Mouse (Mus musculus) intestine, postnatal 0 days (tissue): ENCODE measurements around the gene Nuak2. TPM values are rescaled to one million over a fixed set of nuclear protein-coding genes. Genes with fewer than 3 reads are reported as not detected.

Source experiments
- ATAC-seq: fragments of 200-750 bp; cut with Nextera tagmentation; 2 replicates; pipeline ENCODE4 v1.8.0; 2017; ENCODE audit warnings: mild to moderate bottlenecking, moderate TSS enrichment, moderate library complexity
- H3K27ac ChIP-seq: fragments of 300-500 bp; sonication (generic); 2 replicates; pipeline ENCODE4 v1.5.1; 2014; ENCODE audit warnings: mild to moderate bottlenecking, low read depth, low read length, moderate library complexity
- H3K27me3 ChIP-seq: fragments of 300-500 bp; sonication (generic); replicated peaks from 2 replicates; pipeline ENCODE4 v1.6.1; 2014; ENCODE audit warnings: low read length, mixed read lengths; ENCODE audit not compliant: control insufficient read depth, insufficient read depth
- H3K36me3 ChIP-seq: fragments of 300-500 bp; sonication (generic); 2 replicates; pipeline ENCODE4 v1.6.1; 2014; ENCODE audit warnings: mild to moderate bottlenecking, moderate library complexity; ENCODE audit not compliant: control insufficient read depth, insufficient read depth
- H3K4me1 ChIP-seq: fragments of 300-500 bp; sonication (generic); replicated peaks from 2 replicates; pipeline ENCODE4 v1.6.1; 2014; ENCODE audit warnings: antibody characterized with exemption, low read length, mixed read lengths; ENCODE audit not compliant: control insufficient read depth, insufficient read depth
- H3K4me2 ChIP-seq: fragments of 300-500 bp; sonication (generic); replicated peaks from 2 replicates; pipeline ENCODE4 v1.6.1; 2014; ENCODE audit warnings: low read depth, mild to moderate bottlenecking, moderate library complexity
- H3K4me3 ChIP-seq: fragments of 300-500 bp; sonication (generic); 2 replicates; pipeline ENCODE4 v1.5.1; 2014; ENCODE audit warnings: low read depth, low read length
- H3K9ac ChIP-seq: fragments of 300-500 bp; sonication (generic); 2 replicates; pipeline ENCODE4 v1.6.1; 2014; ENCODE audit warnings: mild to moderate bottlenecking, low read depth, low read length
- H3K9me3 ChIP-seq: fragments of 300-500 bp; sonication (generic); 2 replicates; pipeline ENCODE4 v1.6.1; 2016; ENCODE audit warnings: mixed run types; ENCODE audit not compliant: control insufficient read depth
- CTCF ChIP-seq: sonication (generic); IDR thresholded peaks from 2 replicates; pipeline ENCODE4 v1.5.1; 2016; ENCODE audit warnings: low read depth, mild to moderate bottlenecking, control low read depth, antibody characterized with exemption, moderate library complexity
- WGBS: fragments of 180-500 bp; shearing (Covaris S2); extraction: QIAGEN DNeasy Blood & Tissue Kit; methylation state at CpG from one replicate; pipeline ENCODE4 v1.1.7; 2014; 5-methylcytosine and 5-hydroxymethylcytosine counted together
- polyA plus RNA-seq: library from polyadenylated mRNA; unstranded; fragments of >200 nt; fragmentation: Nextera tagmentation; extraction: Ambion mirVana; gene quantifications from 2 replicates; pipeline ENCODE4 v1.2.1, GENCODE M21; 2015

Gene Nuak2
- polyA plus RNA-seq, 1 experiment from 2014 or later: 20.0 TPM

GRCm38 (mm10) chr1:132311174-132311859, 4.6 kb upstream of the Nuak2 start:
- H3K9ac ChIP-seq: no peak overlapping the region
- WGBS: 66% methylated on average over 10 of the region's 10 CpGs
- no peak overlapping the region for H3K4me2 ChIP-seq
- no peak for TF ChIP-seq CTCF
- ATAC-seq: no peak
- no peaks in the 10 kb centered on the region; the same call in 1 of the 2 replicates for H3K4me1 ChIP-seq
- no peaks in the 10 kb centered on the region for H3K9me3 ChIP-seq
- H3K27ac ChIP-seq: no peak overlapping the region
- no peak overlapping the region for H3K4me3 ChIP-seq
- no peaks in the 10 kb centered on the region for H3K36me3 ChIP-seq
- no peaks in the 10 kb centered on the region for H3K27me3 ChIP-seq

GRCm38 (mm10) chr1:132312043-132312442, 3.9 kb upstream of the Nuak2 start:
- no peaks in the 10 kb centered on the region for H3K9me3 ChIP-seq
- no peak for ATAC-seq
- peaks cover under 1% of the 10 kb centered on the region; the same call in 1 of the 2 replicates for H3K4me1 ChIP-seq
- H3K27ac ChIP-seq: no peak overlapping the region
- no peak overlapping the region for H3K4me3 ChIP-seq
- no peaks in the 10 kb centered on the region for H3K36me3 ChIP-seq
- no peak overlapping the region for H3K9ac ChIP-seq
- no peak for TF ChIP-seq CTCF
- 47% methylated on average over 2 of the region's 2 CpGs for WGBS
- H3K4me2 ChIP-seq: no peak overlapping the region
- no peaks in the 10 kb centered on the region for H3K27me3 ChIP-seq

- Histone ChIP-seq H3K9me3 (no peaks in the 10 kb centered on the region), H3K4me1 (peaks cover 5% of the 10 kb centered on the region), H3K4me3 (no peak overlapping the region), H3K4me2 (no peak overlapping the region), H3K9ac (no peak overlapping the region), H3K27me3 (no peaks in the 10 kb centered on the region), H3K27ac (no peak overlapping the region), H3K36me3 (no peaks in the 10 kb centered on the region)
- 51% methylated on average over 3 of the region's 3 CpGs for WGBS
- ATAC-seq: 0 out of 2 replicates have a peak, but pooled peaks have one; percentile 12
- TF ChIP-seq CTCF: peak; percentile 88
Observed at GRCm38 (mm10) chr1:132312703-132313102, 3.2 kb upstream of the Nuak2 start.

GRCm38 (mm10) chr1:132316625-132316994, 684 bp downstream of the Nuak2 start:
- no peak for TF ChIP-seq CTCF
- Histone ChIP-seq H3K4me2 (peak overlapping the region; percentile 83), H3K9me3 (no peaks in the 10 kb centered on the region), H3K4me1 (peaks cover 29% of the 10 kb centered on the region), H3K36me3 (no peaks in the 10 kb centered on the region), H3K27me3 (no peaks in the 10 kb centered on the region), H3K27ac (peak overlapping the region; percentile 74), H3K9ac (peak overlapping the region; percentile 66), H3K4me3 (peak overlapping the region; percentile 51)
- 29% methylated on average over 7 of the region's 7 CpGs for WGBS
- no peak for ATAC-seq

GRCm38 (mm10) chr1:132317413-132317812, 1.5 kb downstream of the Nuak2 start:
- Histone ChIP-seq H3K4me1 (peaks cover 33% of the 10 kb centered on the region), H3K27ac (peak overlapping the region; percentile 70), H3K9me3 (no peaks in the 10 kb centered on the region), H3K27me3 (no peaks in the 10 kb centered on the region), H3K36me3 (no peaks in the 10 kb centered on the region; the same call in 1 of the 2 replicates), H3K9ac (no peak overlapping the region; the same call in 1 of the 2 replicates), H3K4me3 (peak overlapping the region; percentile 51), H3K4me2 (peak overlapping the region; percentile 83)
- ATAC-seq: peak; percentile 15; the same call in 1 of the 2 replicates
- 39% methylated on average over 4 of the region's 4 CpGs for WGBS
- no peak for TF ChIP-seq CTCF

- H3K4me1 ChIP-seq: peaks cover 36% of the 10 kb centered on the region
- 39% methylated on average over 8 of the region's 8 CpGs for WGBS
- H3K4me3 ChIP-seq: peak overlapping the region; percentile 51; the same call in 1 of the 2 replicates
- no peak for TF ChIP-seq CTCF
- H3K9me3 ChIP-seq: no peaks in the 10 kb centered on the region
- ATAC-seq: no peak
- H3K4me2 ChIP-seq: peak overlapping the region; percentile 83
- H3K27me3 ChIP-seq: no peaks in the 10 kb centered on the region
- H3K9ac ChIP-seq: no peak overlapping the region
- H3K27ac ChIP-seq: peak overlapping the region; percentile 70
- no peaks in the 10 kb centered on the region; the same call in 1 of the 2 replicates for H3K36me3 ChIP-seq
Observed at GRCm38 (mm10) chr1:132317894-132318863, 2.3 kb downstream of the Nuak2 start.
